Mouse (Mus musculus): ENCODE measurements around the gene Nid1.

DNA sequence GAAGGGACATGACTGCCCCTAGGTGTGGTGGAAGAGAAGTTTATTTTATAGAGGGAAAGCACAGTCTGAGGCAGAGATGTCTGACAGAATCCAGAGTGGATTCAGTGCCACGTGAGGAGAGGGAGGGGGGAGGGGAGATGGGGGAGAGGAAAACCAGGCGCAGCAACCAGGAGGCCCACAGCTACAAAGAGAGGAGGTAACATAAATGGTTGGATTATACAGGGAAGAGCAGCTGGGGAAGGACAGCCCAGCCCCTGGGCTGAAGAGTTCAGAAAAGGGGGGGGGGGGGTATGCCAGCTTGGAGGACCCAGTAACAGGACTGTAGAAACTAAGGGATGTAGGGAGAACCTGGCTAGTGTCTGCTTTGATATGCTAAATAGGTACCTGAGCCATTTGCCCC, 42.6 kb downstream of the Nid1 start:
- TF ChIP-seq CTCF (IDR thresholded peaks at IDR 0.05; ENCODE audit: extremely low read depth, insufficient read depth, insufficient read length, insufficient replicate concordance) (no peak), POLR2A (IDR thresholded peaks at IDR 0.05; ENCODE audit: low read depth, low read length) (no peak)

All from spleen, adult 2 months (tissue).